Comparison of ENCODE assay signal across 22 mouse cellular contexts in genomic region chr10:119003839-119004238, GRCm38 (mm10).
DNase-seq lines count a peak whose midpoint lies in the region; ATAC-seq and TF ChIP-seq lines count a peak whose summit lies in the region.
"Had no signal": no experiment of that assay in that cellular context is flagged by ENCODE, and none has a peak within 500 bp of the region (broad histone marks: within the 10 kb centered on the region; RNA-seq: fewer than 3 reads in every experiment).

No protein-coding gene starts in this region.

- WGBS in liver, adult 2 months, result 28% methylated on average over 5 of the region's 5 CpGs
- WGBS in intestine, embryonic 15.5 days, result 43% methylated on average over 5 of the region's 5 CpGs
- WGBS in stomach, postnatal 0 days, result 41% methylated on average over 5 of the region's 5 CpGs
- 58% methylated on average over 5 of the region's 5 CpGs for WGBS in midbrain, embryonic 15.5 days

- no peaks in the 10 kb centered on the region for H3K9me3 ChIP-seq in intestine, embryonic 15.5 days
- H3K9me3 ChIP-seq in stomach, postnatal 0 days (ENCODE audit: control insufficient read depth, low read length), result no peaks in the 10 kb centered on the region
- H3K9me3 ChIP-seq in midbrain, embryonic 15.5 days, result no peaks in the 10 kb centered on the region
- H3K9me3 ChIP-seq: heart, embryonic 10.5 days; limb, embryonic 15.5 days; neural tube, embryonic 13.5 days had no signal

- H3K27ac ChIP-seq in liver, adult 2 months (replicated peaks; ENCODE audit: insufficient read depth, low read depth, low read length), result no peak overlapping the region
- H3K27ac ChIP-seq in intestine, embryonic 15.5 days, result no peak overlapping the region
- peak overlapping the region; percentile 56; the same call in 1 of the 2 replicates for H3K27ac ChIP-seq in stomach, postnatal 0 days (replicated peaks)
- no peak overlapping the region for H3K27ac ChIP-seq in midbrain, embryonic 15.5 days
- H3K27ac ChIP-seq: heart, embryonic 10.5 days; hindbrain, embryonic 14.5 days; limb, embryonic 15.5 days; neural tube, embryonic 13.5 days had no signal

- H3K79me2 ChIP-seq in liver, adult 2 months (ENCODE audit: control insufficient read depth, insufficient read depth, low read length), result no peaks in the 10 kb centered on the region

- H3K36me3 ChIP-seq in liver, adult 2 months (ENCODE audit: control insufficient read depth, insufficient read depth, low read length), result no peaks in the 10 kb centered on the region
- H3K36me3 ChIP-seq in intestine, embryonic 15.5 days, result no peaks in the 10 kb centered on the region
- no peaks in the 10 kb centered on the region for H3K36me3 ChIP-seq in stomach, postnatal 0 days (ENCODE audit: control insufficient read depth, insufficient read depth, low read length)
- no peaks in the 10 kb centered on the region for H3K36me3 ChIP-seq in midbrain, embryonic 15.5 days (replicated peaks)
- H3K36me3 ChIP-seq: heart, embryonic 10.5 days; limb, embryonic 15.5 days; neural tube, embryonic 13.5 days had no signal

- H3K4me2 ChIP-seq in intestine, embryonic 15.5 days (replicated peaks), result no peak overlapping the region
- no peak overlapping the region for H3K4me2 ChIP-seq in stomach, postnatal 0 days (replicated peaks; ENCODE audit: low read depth)
- no peak overlapping the region for H3K4me2 ChIP-seq in midbrain, embryonic 15.5 days
- H3K4me2 ChIP-seq: hindbrain, embryonic 14.5 days; limb, embryonic 15.5 days; neural tube, embryonic 13.5 days had no signal

- H3K27me3 ChIP-seq in liver, adult 2 months (ENCODE audit: control insufficient read depth, insufficient read depth, low read length), result no peaks in the 10 kb centered on the region
- no peaks in the 10 kb centered on the region for H3K27me3 ChIP-seq in intestine, embryonic 15.5 days (replicated peaks)
- no peaks in the 10 kb centered on the region for H3K27me3 ChIP-seq in stomach, postnatal 0 days (ENCODE audit: control insufficient read depth, insufficient read depth, low read length)
- no peaks in the 10 kb centered on the region for H3K27me3 ChIP-seq in midbrain, embryonic 15.5 days (replicated peaks)
- H3K27me3 ChIP-seq: CH12.LX; limb, embryonic 15.5 days; neural tube, embryonic 13.5 days had no signal

- peaks cover 3% of the 10 kb centered on the region; the same call in 1 of the 2 replicates for H3K4me1 ChIP-seq in liver, adult 2 months (ENCODE audit: control insufficient read depth, insufficient read depth, low read length)
- no peaks in the 10 kb centered on the region for H3K4me1 ChIP-seq in intestine, embryonic 15.5 days (replicated peaks)
- 0 out of 2 replicates have a peak, but pooled peaks cover 4% of the 10 kb centered on the region for H3K4me1 ChIP-seq in stomach, postnatal 0 days (replicated peaks; ENCODE audit: control insufficient read depth, insufficient read depth)
- no peaks in the 10 kb centered on the region for H3K4me1 ChIP-seq in midbrain, embryonic 15.5 days

- peak; percentile 86 for ATAC-seq in intestine, embryonic 15.5 days
- peak; percentile 89 for ATAC-seq in stomach, postnatal 0 days (ENCODE audit: low FRiP score, low TSS enrichment)
- no peak for ATAC-seq in midbrain, embryonic 15.5 days (replicated peaks)
- ATAC-seq: forebrain, embryonic 16.5 days had no signal

- no peak overlapping the region for H3K9ac ChIP-seq in liver, adult 2 months (ENCODE audit: low read depth, low read length)
- no peak overlapping the region for H3K9ac ChIP-seq in intestine, embryonic 15.5 days
- no peak overlapping the region for H3K9ac ChIP-seq in stomach, postnatal 0 days (ENCODE audit: low read length)
- H3K9ac ChIP-seq in midbrain, embryonic 15.5 days, result no peak overlapping the region
- H3K9ac ChIP-seq: hindbrain, embryonic 14.5 days; limb, embryonic 15.5 days; neural tube, embryonic 13.5 days had no signal

- no peak overlapping the region for H3K4me3 ChIP-seq in liver, adult 2 months (ENCODE audit: insufficient read depth, low read depth, low read length)
- H3K4me3 ChIP-seq in intestine, embryonic 15.5 days (replicated peaks), result no peak overlapping the region
- no peak overlapping the region for H3K4me3 ChIP-seq in stomach, postnatal 0 days (ENCODE audit: low read depth, low read length)
- no peak overlapping the region for H3K4me3 ChIP-seq in midbrain, embryonic 15.5 days
- H3K4me3 ChIP-seq: erythroblast, embryonic 14.5 days; heart, embryonic 10.5 days; limb, embryonic 15.5 days; neural tube, embryonic 13.5 days had no signal

- peak; percentile 52 for DNase-seq in liver, adult 2 months (ENCODE audit: extremely low read depth, low read depth, low spot score)
- no peak for DNase-seq in liver
- peak; percentile 21 for DNase-seq in urinary bladder, postnatal 25 days (ENCODE audit: low spot score)
- DNase-seq in urinary bladder, postnatal 4 days (ENCODE audit: low spot score in 2 of 2), result no peak
- peak; percentile 48 for DNase-seq in stomach, postnatal 0 days (ENCODE audit: low spot score)
- no peak for DNase-seq in lung, adult 18-20 months
- DNase-seq: cerebellum, adult 11-12 months; cerebellum, postnatal 25 days; heart, postnatal 10 days; kidney, adult 18-20 months; layer of hippocampus, adult 9-11 months; lung, postnatal 10 days; right cerebral cortex, postnatal 14 days had no signal

- no peak for TF ChIP-seq EP300 in stomach, postnatal 0 days (optimal IDR thresholded peaks at IDR 0.05)

- no peak for TF ChIP-seq POLR2A in liver, adult 2 months (IDR thresholded peaks at IDR 0.05; ENCODE audit: extremely low read depth, insufficient read depth, low read length)

- no peak for TF ChIP-seq CTCF in liver, adult 2 months (IDR thresholded peaks at IDR 0.05; ENCODE audit: low read depth, low read length)
- no peak for TF ChIP-seq CTCF in stomach, postnatal 0 days (IDR thresholded peaks at IDR 0.05; ENCODE audit: low read depth)

Comparison
In these comparisons a context has a peak if more than half of its experiments do, and no peak if none do; other contexts are left out.
1. DNase-seq: peak in liver, adult 2 months (single experiment), urinary bladder, postnatal 25 days (single experiment) and stomach, postnatal 0 days (single experiment); none in liver (single experiment), urinary bladder, postnatal 4 days (0 of 2) and lung, adult 18-20 months (0 of 2).